Mouse (Mus musculus) Patski (cell line): Measurements from ENCODE around the gene Cd59a. TPM values are rescaled to one million over a fixed set of nuclear protein-coding genes. Genes with fewer than 3 reads are reported as not detected.
A peak's percentile ranks its signal among the peaks of the same experiment; 100 is the strongest.
"Not testable (repeated sequence)": the region's sequence is repeated elsewhere in the genome, so short reads cannot be mapped to it uniquely, and the experiment has no call there.

Experiments
- ATAC-seq: fragments of 100-300 bp; one replicate; pipeline ENCODE4 v1.8.0; 2021
- CTCF ChIA-PET: fragments of 350-600 bp; sonication (Branson Sonifier 250); formaldehyde crosslinking; loops from one replicate; lab custom pipeline; 2022; ENCODE audit warnings: inconsistent platforms; lab: Charles Lee
- POLR2A ChIA-PET: fragments of 350-600 bp; sonication (Branson Sonifier 250); formaldehyde crosslinking; loops from one replicate; lab custom pipeline; 2022; ENCODE audit warnings: antibody characterized with exemption, inconsistent platforms; lab: Charles Lee
- DNase-seq: peaks from one replicate; pipeline ENCODE4 v3.0.0-alpha.2; 2011; ENCODE audit warnings: low read depth, low spot score
- H3K27me3 ChIP-seq: fragments of 371-371 bp; one replicate; pipeline ENCODE4 v1.5.1; 2021
- CTCF ChIP-seq: fragments of 100-300 bp; IDR thresholded peaks from one replicate; pipeline ENCODE4 v1.5.1; 2021
- in situ Hi-C: fragments of 300-500 bp; cut with MboI; formaldehyde crosslinking; loops from 3 replicates; pipeline ENCODE4 v1.11.1; 2018; ENCODE audit warnings: low pct_unique_long_range_greater_than_20kb, mixed read lengths
- polyA plus RNA-seq: library from polyadenylated mRNA; unstranded; gene quantifications from one replicate; pipeline ENCODE4 v1.2.3, GENCODE M21; 2021

The Cd59a gene
- polyA plus RNA-seq, 1 experiment from 2014 or later, result 89.8 TPM

DNA sequence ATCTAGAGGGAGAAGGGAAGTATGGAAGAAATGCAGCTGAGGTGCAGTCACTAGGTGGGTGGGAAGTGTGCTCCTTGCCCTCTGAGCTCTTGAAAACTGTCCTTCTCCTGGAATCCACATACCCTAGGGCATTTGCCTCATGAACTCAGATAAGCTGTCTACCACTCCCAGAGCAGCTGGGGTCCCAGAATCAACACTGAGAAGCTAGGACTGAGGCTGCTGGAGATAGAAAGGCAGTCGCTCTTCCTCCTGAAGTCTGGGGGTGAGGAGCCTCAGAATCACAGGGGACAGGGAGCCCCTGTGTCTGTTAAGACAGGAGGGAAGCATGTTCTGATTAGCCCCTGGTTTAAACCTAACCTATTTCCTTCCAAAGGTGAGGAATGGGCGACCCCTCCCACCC lies 13.9 kb downstream of the Cd59a start:
- DNase-seq (no peak), ATAC-seq (no peak)
- no peaks in the 10 kb centered on the region for H3K27me3 ChIP-seq
- CTCF ChIA-PET, result no interaction called here
- no peak for TF ChIP-seq CTCF
- in situ Hi-C loops, result no loop called here
- POLR2A ChIA-PET, result no interaction called here

DNA sequence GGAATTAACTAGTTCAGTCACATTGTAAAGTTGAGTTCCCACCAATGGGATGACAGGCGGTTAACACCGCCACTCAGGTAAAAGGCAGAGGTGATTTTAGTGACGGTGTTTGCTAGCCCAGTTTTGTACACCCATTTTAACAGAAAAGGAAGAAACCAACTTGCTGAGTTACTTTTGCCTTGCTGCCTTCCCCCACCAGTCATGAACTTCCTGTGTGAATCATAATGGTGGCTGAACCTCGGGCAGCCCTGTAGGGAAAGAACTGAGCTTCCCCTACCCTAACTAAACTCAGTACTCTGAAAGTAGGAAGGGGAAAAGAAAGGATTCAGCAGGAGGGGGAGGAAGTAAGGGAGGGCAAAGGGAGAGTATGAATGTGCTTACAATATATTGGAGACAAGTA lies 14.4 kb downstream of the Cd59a start:
- POLR2A ChIA-PET, result no interaction called here
- in situ Hi-C loops, result no loop called here
- TF ChIP-seq CTCF, result no peak
- CTCF ChIA-PET, result no interaction called here
- DNase-seq (no peak), ATAC-seq (no peak)
- H3K27me3 ChIP-seq, result no peaks in the 10 kb centered on the region

DNA sequence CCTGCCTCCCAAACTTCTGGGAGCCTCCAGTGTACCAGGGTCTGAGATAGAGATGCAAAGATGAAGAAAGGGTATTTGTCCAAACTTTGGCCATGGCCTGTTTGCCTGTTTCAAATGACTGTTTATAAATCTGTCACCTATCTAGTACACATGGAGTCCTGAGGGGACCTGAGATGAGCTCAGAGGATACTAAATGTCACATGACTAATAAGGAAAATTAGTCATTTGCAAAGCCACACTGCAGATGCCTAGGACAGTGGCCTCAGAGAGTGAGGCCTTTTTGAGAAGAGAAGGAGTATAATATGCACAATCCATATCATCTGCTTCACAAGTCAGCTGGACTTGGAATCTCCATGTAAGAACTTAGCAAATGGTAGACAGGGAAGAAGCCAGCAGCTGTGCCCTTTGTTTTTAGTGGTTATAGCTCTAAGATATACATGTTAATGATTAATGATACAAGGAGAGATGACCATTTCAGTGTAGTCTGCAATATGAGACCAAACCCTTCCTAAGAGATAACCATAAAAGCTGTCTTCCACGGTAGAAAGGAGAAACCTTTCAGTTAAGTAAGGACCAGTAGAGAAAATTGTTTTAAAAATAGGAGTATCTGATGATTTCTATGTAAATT lies 15.7 kb downstream of the Cd59a start:
- in situ Hi-C loops, H3K27me3 ChIP-seq, CTCF ChIA-PET, ATAC-seq, POLR2A ChIA-PET, DNase-seq: not testable (repeated sequence)

DNA sequence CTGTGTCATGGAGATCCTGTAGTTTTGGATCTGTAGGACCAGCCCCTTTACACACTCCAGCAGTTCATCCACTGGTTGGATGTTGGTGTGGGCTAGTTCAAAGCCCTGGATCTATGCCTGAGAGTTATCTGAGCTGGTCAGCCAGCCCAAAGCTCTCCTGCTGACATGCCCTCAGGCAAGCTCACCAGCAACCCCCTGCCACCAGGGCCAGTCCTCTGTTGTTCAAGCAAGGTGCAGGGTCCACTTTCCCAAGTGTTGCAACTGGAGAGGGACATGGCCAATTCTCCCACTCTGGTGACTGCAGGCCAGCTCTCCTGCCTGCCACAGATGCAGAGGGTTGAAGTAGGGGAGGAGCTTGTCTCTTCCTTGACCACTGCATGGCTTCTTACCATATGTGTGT lies 18.0 kb downstream of the Cd59a start:
- H3K27me3 ChIP-seq, DNase-seq, in situ Hi-C loops, ATAC-seq, POLR2A ChIA-PET, CTCF ChIA-PET: not testable (repeated sequence)

DNA sequence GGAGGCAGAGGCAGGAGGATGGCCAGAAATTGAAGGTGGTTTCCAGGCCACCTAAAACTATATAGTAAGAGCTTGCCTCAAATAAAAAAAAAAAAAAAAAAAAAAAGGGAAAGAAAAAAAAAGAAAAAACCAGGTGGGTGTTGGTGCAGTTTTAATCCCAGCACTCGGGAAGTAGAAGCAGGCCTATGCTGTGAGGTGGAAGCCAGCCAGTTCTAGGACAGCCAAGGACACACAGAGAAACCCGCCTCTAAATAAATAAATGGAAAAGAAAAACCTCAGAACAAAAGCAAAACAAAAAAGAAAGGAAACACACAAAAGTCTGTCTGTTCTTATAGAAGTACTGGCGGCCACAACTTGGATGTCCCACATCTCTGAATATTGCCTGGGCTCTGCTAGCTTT lies 19.3 kb downstream of the Cd59a start:
- TF ChIP-seq CTCF, result no peak
- no peak for DNase-seq
- POLR2A ChIA-PET, result no interaction called here
- CTCF ChIA-PET, result no interaction called here
- ATAC-seq, result no peak
- in situ Hi-C loops, result no loop called here
- H3K27me3 ChIP-seq, result no peaks in the 10 kb centered on the region

DNA sequence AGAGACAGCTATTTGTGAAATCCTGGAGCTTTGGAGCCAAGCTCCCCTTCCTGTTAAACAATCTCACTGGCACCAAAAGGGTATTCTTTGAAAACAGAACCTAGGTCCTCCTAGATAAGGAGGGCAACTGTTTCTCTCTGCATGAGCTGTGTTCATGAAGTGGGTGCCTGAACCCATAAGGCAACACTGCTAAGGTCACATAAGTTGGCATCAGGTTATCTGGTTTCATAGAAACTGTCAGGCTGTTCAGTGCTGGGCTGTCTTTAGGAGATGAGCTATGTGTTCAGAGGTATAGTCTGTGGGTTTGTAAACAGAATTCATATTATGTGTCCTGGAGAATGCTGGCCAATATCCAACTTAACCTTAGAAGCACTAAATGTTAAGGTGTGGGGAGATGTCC lies 21.6 kb downstream of the Cd59a start:
- CTCF ChIA-PET, POLR2A ChIA-PET, H3K27me3 ChIP-seq, DNase-seq, ATAC-seq, in situ Hi-C loops: not testable (repeated sequence)

DNA sequence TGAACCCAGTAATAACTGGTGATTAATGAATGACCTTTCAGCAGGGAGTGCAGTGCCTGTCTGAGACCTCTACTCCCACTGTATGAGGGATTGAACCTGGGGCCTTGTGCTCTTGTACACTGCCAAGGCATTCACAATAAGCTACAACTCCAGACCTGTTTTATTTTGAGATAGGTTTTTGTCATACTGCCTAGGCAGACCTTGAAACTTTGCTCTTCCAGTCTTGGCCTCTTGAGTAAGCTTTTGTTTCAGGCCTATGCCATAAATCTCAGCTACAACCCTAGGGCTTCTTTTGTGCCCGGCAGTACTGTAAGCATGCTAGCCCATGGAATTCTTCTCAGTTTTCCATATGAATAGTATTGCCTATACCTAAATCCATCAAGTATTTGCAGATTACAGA lies 23.5 kb downstream of the Cd59a start:
- in situ Hi-C loops, result no loop called here
- no peak for ATAC-seq
- ChIA-PET CTCF (interaction anchor here (1.3 to 1.7 kb wide), 3 partner anchors 10 to 14 kb away, joined by 3 to 5 read pairs (median 3); no protein-coding TSS in a partner anchor), POLR2A (no interaction called here)
- TF ChIP-seq CTCF, result no peak
- no peaks in the 10 kb centered on the region for H3K27me3 ChIP-seq
- no peak for DNase-seq

DNA sequence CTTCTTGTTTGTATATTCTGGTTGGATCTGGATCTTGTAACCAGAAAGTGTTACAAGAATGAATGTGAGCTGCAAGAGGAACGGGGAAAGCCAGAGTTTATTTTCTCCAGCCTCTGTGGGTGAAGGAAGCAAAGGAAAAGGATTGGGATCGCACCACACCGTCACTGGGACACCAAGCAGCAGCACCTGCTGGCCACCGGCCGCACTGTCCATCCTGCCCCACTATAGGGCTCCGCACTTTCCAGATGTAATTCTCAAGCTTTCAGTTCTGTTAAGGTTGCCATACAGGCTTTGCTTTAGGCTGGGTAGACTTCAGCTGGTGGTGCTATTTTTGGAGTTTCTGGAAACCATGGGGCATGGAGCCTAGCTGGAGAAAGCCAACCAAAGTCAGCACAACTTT lies 24.7 kb downstream of the Cd59a start:
- no peaks in the 10 kb centered on the region for H3K27me3 ChIP-seq
- DNase-seq, result no peak
- CTCF ChIA-PET, result no interaction called here
- no peak for TF ChIP-seq CTCF
- in situ Hi-C loops, result loop anchor here (10.0 kb wide), 1 partner anchor 86 kb away; no protein-coding TSS in a partner anchor
- POLR2A ChIA-PET, result no interaction called here
- no peak for ATAC-seq

DNA sequence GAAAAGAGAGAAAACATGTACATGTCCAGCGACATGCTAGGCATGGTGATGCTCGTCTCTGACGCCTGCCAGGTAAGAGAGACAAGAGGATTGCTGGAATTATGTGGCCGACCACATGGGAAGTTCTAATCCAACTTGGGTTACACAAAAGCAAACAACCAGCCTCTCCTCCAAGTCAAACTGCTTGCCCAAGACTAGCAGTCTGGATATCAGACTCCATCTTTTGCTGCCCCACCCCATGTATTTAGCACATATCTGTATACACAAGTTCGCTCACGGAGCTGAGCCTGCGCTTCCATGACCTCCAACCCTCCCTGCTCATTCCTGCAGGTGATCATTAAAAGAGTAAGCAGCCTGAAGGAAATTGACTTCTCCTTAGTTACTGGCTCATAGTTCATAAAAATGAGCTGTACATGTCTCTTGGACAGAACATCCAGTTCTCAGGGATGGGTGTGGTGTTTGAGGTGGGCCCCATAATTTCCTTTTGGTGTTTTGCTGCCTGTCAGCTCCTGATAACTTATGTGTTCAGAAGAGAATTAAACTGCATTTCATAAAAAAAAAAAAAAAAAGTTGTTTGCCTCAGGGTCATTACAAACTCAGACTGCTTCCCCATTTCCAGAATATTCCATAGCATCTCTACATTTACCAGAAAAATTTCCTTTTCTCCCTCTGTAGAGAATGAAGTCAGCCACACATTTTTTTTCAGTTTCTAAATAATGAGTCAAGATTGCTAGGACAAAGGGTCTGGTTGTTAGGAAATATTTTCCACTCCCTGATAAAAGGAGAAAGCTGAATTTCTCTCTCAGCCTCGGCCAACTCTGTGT lies 26.3 kb downstream of the Cd59a start:
- H3K27me3 ChIP-seq, result no peaks in the 10 kb centered on the region
- DNase-seq, result no peak
- POLR2A ChIA-PET, result no interaction called here
- CTCF ChIA-PET, result interaction anchor here (1.0 to 1.2 kb wide), 5 partner anchors 8 to 87 kb away, joined by 3 read pairs; no protein-coding TSS in a partner anchor
- in situ Hi-C loops, result loop anchor here (10.0 kb wide), 1 partner anchor 87 kb away; no protein-coding TSS in a partner anchor
- no peak for ATAC-seq
- TF ChIP-seq CTCF, result no peak

DNA sequence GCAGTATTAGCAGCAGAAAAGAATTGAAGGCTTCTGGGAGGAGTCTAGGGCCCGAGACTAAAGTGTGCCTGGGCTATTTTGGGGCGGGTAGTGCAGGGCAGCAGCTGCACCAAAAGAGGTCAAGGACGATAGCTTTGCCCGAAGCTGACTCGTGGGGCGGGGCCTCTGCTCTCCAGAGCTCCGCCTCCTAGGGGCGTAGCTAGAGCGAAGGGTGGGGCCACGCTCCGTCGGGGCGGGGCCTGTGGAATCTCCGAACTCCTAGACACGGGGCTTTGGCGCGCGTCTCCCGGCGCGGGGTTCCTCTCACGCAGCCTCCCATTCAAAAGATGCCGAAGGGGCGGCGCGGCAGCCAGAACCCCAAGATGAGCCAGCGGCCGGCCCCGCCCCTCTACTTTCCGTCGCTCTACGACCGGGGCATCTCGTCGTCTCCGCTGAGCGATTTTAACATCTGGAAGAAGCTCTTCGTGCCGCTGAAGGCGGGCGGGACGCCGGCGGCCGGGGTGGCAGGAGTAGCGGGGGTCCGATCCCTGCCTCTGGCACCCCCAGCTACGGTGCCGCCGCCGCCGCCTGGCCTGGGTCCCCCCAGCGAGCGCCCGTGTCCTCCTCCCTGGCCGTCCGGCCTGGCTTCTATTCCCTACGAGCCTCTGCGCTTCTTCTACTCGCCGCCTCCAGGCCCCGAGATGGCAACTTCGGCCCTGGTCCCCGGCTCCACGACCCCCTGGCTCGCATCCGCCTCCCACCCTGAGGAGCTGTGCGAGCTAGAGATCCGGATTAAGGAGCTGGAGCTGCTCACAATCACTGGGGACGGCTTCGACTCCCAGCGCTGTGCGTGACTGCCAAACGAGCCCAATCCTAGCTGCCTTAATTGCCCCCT lies 27.1 kb downstream of the Cd59a start, which contains the start of gene A930018P22Rik:
A930018P22Rik (plus strand) TSS at position 265 of the 874 bp plus-strand sequence.
- in situ Hi-C loops, result loop anchor here (10.0 kb wide), 1 partner anchor 88 kb away; no protein-coding TSS in a partner anchor
- peaks cover 3% of the 10 kb centered on the region for H3K27me3 ChIP-seq
- ChIA-PET CTCF (interaction anchor here (0.9 to 1.3 kb wide), 6 partner anchors 12 to 89 kb away, joined by 3 read pairs; no protein-coding TSS in a partner anchor), POLR2A (interaction anchor here (1.2 kb wide), 1 partner anchor 9 kb away, joined by 3 read pairs; no protein-coding TSS in a partner anchor)
- no peak for DNase-seq
- ATAC-seq, result peak; percentile 89
- TF ChIP-seq CTCF, result no peak
